Mouse (Mus musculus) megakaryocyte, embryonic 14.5 days (primary cell): Measurements from ENCODE around the gene Pigl.

Experiments used
- FLI1 ChIP-seq: IDR thresholded peaks from 2 replicates; pipeline ENCODE4 v1.6.1; 2012; ENCODE audit warnings: low read length, inconsistent platforms, mixed read lengths
- GATA1 ChIP-seq: IDR thresholded peaks from 3 replicates; pipeline ENCODE4 v1.6.1; 2012; ENCODE audit warnings: mixed read lengths, low read length, inconsistent platforms, borderline replicate concordance

- TF ChIP-seq GATA1 = no peak
- no peak for TF ChIP-seq FLI1
These were observed 98.9 kb downstream of the Pigl start for GRCm38 (mm10) chr11:62557205-62557604.
